Mouse (Mus musculus) C2C12 (cell line): ENCODE results near the gene Otop2. TPM values are rescaled to one million over a fixed set of nuclear protein-coding genes. Genes with fewer than 3 reads are reported as not detected.

ENCODE experiments used
- H3K27me3 ChIP-seq: one replicate; pipeline ENCODE4 v1.6.1; 2011; ENCODE audit not compliant: control insufficient read depth, insufficient read depth, insufficient read length
- H3K36me3 ChIP-seq: one replicate; pipeline ENCODE4 v1.6.1; 2011; ENCODE audit not compliant: control insufficient read depth, insufficient read depth
- H3K4me3 ChIP-seq: one replicate; pipeline ENCODE4 v1.5.1; 2011; ENCODE audit warnings: mild to moderate bottlenecking, control low read depth; ENCODE audit not compliant: poor library complexity, insufficient read depth, severe bottlenecking
- H3K79me2 ChIP-seq: one replicate; pipeline ENCODE4 v1.6.1; 2011; ENCODE audit not compliant: control insufficient read depth, insufficient read depth
- H3K79me3 ChIP-seq: one replicate; pipeline ENCODE4 v1.6.1; 2011; ENCODE audit warnings: low read depth, control low read depth
- H3ac ChIP-seq: one replicate; pipeline ENCODE3; 2011; ENCODE audit warnings: low read depth; ENCODE audit not compliant: control insufficient read depth, insufficient read length
- CEBPB ChIP-seq: IDR thresholded peaks from one replicate; pipeline ENCODE4 v1.6.1; 2011; ENCODE audit warnings: low read depth, mild to moderate bottlenecking, control low read depth, moderate library complexity
- CTCF ChIP-seq: IDR thresholded peaks from one replicate; pipeline ENCODE4 v1.5.1; 2011; ENCODE audit not compliant: control insufficient read depth, insufficient read depth, insufficient read length
- FOSL1 ChIP-seq: IDR thresholded peaks from one replicate; pipeline ENCODE4 v1.8.0; 2011; ENCODE audit warnings: mild to moderate bottlenecking, low read length; ENCODE audit not compliant: poor library complexity, insufficient read depth, severe bottlenecking
- MAX ChIP-seq: IDR thresholded peaks from one replicate; pipeline ENCODE4 v1.6.1; 2011; ENCODE audit warnings: mild to moderate bottlenecking, control low read depth
- MYOD1 ChIP-seq: IDR thresholded peaks from one replicate; pipeline ENCODE4 v1.6.1; 2011; ENCODE audit warnings: low read depth; ENCODE audit not compliant: control insufficient read depth, insufficient read length
- MYOG ChIP-seq: IDR thresholded peaks from one replicate; pipeline ENCODE4 v1.6.1; 2011; ENCODE audit not compliant: control insufficient read depth, insufficient read length; ENCODE audit errors: extremely low read depth
- USF1 ChIP-seq: IDR thresholded peaks from one replicate; pipeline ENCODE4 v1.6.1; 2011; ENCODE audit warnings: low read depth, mild to moderate bottlenecking, control low read depth, moderate library complexity
- polyA plus RNA-seq: library from polyadenylated mRNA; unstranded; fragments of >200 nt; fragmentation: generic; extraction: Trizol; gene quantifications from one replicate; pipeline ENCODE4 v1.2.1, GENCODE M21; 2012; ENCODE audit warnings: missing spikeins

Otop2 gene
- polyA plus RNA-seq, 1 experiment = not detected

DNA sequence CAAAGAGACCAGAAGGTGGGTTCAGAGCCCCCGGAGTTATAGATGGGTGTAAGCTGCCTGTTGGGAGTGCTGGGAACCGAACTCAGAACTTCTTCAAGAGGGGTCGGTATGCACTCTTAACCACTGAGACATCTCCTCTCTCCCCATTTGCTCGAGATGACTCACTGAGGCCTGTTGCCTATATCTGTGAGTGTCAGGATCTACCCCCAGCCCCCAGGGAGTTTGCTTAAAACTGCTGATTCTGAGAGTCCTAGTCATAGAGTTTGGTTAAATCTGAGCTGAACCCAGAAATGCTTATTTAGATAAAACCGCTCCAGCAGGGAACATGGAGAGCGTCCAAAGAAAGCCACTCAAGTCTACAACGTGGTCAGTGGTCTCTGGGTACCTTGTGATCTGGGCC, 32.8 kb upstream of the Otop2 start:
- no peak overlapping the region for H3K4me3 ChIP-seq
- H3K27me3 ChIP-seq = no peaks in the 10 kb centered on the region
- no peaks in the 10 kb centered on the region for H3K36me3 ChIP-seq
- no peaks in the 10 kb centered on the region for H3K79me3 ChIP-seq
- no peak overlapping the region for H3ac ChIP-seq
- no peaks in the 10 kb centered on the region for H3K79me2 ChIP-seq
- TF ChIP-seq MAX (no peak), MYOG (no peak), MYOD1 (no peak), CEBPB (no peak), CTCF (no peak), USF1 (no peak), FOSL1 (no peak)

GRCm38 (mm10) chr11:115274771-115275170, 32.2 kb upstream of the Otop2 start:
- Histone ChIP-seq H3K36me3 (no peaks in the 10 kb centered on the region), H3K27me3 (no peaks in the 10 kb centered on the region), H3ac (no peak overlapping the region), H3K79me3 (no peaks in the 10 kb centered on the region), H3K4me3 (no peak overlapping the region), H3K79me2 (no peaks in the 10 kb centered on the region)
- TF ChIP-seq FOSL1 (no peak), MAX (no peak), MYOG (no peak), MYOD1 (no peak), CTCF (no peak), USF1 (no peak), CEBPB (no peak)

DNA sequence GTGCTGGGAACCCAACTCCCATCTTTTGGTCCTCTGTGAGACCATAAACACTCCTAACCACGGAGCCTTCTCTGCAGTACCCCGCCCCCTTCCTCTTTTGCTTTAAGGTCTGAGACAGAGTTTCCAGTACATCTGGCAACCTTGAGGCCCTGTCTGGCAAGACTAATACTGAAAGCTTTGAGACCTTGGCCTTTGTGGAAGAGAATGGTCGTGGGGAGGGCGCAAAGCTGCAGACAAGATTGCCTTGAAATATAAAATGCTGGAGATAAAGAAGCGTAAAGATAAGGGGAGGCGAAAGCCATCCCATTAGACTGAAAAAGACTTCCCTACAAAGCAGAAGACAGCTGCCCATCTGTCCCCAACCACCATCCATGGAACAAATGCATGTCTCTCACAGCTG, 31.5 kb upstream of the Otop2 start:
- Histone ChIP-seq H3ac (no peak overlapping the region), H3K27me3 (no peaks in the 10 kb centered on the region), H3K4me3 (no peak overlapping the region), H3K79me3 (no peaks in the 10 kb centered on the region), H3K79me2 (no peaks in the 10 kb centered on the region), H3K36me3 (no peaks in the 10 kb centered on the region)
- TF ChIP-seq MAX (no peak), CEBPB (no peak), MYOG (no peak), USF1 (no peak), CTCF (no peak), FOSL1 (no peak), MYOD1 (no peak)

- TF ChIP-seq CTCF (no peak), USF1 (no peak), FOSL1 (no peak), CEBPB (no peak)
- H3K27me3 ChIP-seq = no peaks in the 10 kb centered on the region
- no peak overlapping the region for H3ac ChIP-seq
- H3K79me3 ChIP-seq = no peaks in the 10 kb centered on the region
- H3K36me3 ChIP-seq = no peaks in the 10 kb centered on the region
- no peaks in the 10 kb centered on the region for H3K79me2 ChIP-seq
- peak overlapping the region; percentile 44 for H3K4me3 ChIP-seq
These were observed 31.0 kb upstream of the Otop2 start for GRCm38 (mm10) chr11:115275954-115276353.

DNA sequence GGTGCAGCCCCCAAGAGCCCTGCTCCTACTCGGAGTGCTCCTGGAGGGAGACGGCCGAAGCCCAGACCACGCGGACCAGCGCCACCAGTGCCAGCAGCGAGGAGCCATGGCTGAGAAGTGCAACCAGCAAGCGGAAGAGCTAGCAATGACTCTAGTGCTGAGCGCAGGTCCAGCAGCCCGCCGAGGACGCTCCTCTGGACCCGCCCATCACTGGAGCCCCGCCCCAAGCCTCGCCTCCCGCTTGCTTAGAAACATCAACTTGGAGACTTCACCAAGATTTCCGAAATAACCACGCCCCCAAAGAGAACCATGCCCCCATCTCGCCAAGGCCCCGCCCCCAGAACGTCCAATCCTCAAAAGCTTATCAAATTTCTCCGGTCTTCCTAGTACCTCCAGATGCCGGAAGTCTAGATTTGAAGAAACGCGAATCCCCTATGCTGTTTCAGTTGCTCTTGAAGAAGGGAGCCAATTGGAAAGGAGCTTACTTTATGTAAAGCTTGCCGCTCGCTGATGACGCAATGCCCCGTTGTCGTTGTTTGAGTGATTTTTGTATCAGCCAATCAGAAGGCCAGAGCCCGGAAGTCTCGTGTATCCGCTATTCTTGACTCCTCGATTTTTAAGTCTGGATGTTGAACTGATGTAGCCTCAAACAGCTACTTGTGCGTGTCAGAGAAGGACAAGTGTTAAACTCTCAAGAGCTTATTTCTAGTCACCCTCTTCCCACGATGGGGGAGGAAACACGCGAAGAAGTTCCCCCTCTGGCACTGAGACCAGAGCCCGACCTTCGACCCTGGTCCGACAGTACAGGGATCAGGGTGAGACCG, 30.0 kb upstream of the Otop2 start, which contains the start of gene Fdxr:
Fdxr (minus strand) TSS at position 271 of the 824 bp plus-strand sequence.
- no peaks in the 10 kb centered on the region for H3K36me3 ChIP-seq
- no peaks in the 10 kb centered on the region for H3K79me3 ChIP-seq
- peak within 1 kb of the TSS; percentile 92 for H3ac ChIP-seq
- no peaks in the 10 kb centered on the region for H3K27me3 ChIP-seq
- no peaks in the 10 kb centered on the region for H3K79me2 ChIP-seq
- TF ChIP-seq CEBPB (peak; percentile 96), CTCF (no peak), MAX (peak; percentile 35)
- H3K4me3 ChIP-seq = peak within 1 kb of the TSS; percentile 56

DNA sequence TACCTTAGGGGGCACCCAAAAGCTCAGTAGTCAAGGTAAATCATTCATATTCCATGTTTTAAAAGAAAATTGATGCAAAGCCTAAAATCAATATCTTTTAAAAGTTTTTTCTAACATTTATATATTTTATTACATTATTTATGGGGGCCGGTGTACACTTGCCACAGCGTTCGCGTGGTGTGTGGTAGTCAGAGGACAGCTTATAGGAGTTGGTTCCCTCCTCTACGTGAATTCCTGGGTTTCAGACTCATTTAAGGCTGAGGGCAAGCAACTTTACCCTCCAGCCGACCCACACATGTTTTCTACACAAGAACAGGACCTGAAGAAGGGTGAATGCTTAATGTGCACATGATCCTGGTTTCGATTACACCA, 29.4 kb upstream of the Otop2 start:
- H3K79me2 ChIP-seq = no peaks in the 10 kb centered on the region
- no peaks in the 10 kb centered on the region for H3K36me3 ChIP-seq
- H3K79me3 ChIP-seq = no peaks in the 10 kb centered on the region
- peak overlapping the region; percentile 56 for H3K4me3 ChIP-seq
- no peaks in the 10 kb centered on the region for H3K27me3 ChIP-seq
- peak overlapping the region; percentile 87 for H3ac ChIP-seq
- TF ChIP-seq MYOG (no peak), CTCF (no peak), CEBPB (no peak), FOSL1 (no peak), MAX (no peak), MYOD1 (no peak), USF1 (no peak)
